Mouse (Mus musculus) embryo, embryonic 10 days (tissue): Measurements from ENCODE around the gene Olfml3.

Source experiments
- DNase-seq: peaks from one replicate; pipeline ENCODE4 v3.0.0-alpha.2; 2015; ENCODE audit warnings: low spot score

Gene Olfml3

DNA sequence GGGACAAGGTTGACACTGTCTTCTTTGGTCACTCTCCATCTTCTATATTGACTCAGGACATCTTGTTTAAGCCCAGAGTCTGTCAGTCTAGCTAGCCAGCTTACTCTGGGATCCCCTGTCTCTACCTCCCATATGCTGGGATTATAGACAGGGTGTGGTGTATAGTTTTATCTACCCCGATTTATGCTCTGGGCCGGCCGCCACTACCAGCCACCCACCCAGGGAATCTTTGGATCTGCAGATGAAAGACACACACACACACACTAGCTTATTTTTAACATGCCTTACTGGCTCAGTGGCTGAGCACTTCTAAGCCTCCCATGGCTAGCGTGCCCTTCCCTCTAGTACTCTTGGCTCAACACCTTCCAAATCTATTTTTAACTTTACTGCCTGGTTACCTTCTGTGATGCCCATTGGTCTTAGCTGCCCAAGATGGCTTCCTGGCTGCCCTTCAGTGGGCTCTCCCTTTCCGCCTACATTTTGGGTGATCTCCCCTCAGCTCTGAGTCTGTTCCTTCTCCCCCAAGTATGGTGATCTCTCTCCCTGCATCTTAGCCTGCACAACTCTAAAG, 28.2 kb downstream of the Olfml3 start:
- DNase-seq, result no peak

DNA sequence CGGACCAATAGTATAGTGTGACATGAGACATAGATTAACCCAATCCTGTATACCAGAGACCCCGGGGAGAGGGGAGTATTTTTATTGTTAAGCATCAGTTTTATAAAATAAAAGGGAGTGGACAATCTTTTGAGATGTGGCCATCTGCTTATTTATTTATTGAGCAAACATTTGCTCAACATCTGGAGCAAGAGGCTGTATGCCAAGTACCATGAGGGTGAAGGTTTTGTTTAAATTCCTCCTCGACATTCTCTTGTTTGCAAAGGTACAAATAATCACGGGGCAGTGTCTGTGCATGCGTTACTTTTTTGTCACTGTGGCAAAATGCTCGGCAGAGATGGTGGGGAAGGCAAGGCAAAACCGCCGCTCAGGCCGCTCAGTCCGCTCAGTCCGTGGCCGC, 32.4 kb downstream of the Olfml3 start:
- DNase-seq, result no peak

DNA sequence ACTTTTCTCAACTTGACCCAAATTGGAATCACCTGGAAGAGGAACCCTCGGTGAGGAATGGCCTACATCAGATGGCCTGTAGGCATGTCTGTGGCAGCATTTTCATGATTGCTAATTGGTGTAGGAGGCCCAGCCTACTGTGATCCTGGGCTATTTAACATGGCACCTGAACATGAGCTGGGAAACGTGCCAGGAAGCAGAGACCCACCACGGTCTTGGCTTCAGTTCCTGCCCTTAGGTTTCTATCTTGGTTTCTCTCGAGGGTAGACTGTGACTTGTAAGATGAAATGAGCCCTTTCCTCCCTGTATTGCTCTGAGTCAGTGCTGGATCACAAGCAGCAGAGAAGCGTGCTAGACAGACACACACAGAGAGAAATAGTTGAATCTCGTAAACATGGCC, 33.1 kb downstream of the Olfml3 start:
- DNase-seq, result no peak

DNA sequence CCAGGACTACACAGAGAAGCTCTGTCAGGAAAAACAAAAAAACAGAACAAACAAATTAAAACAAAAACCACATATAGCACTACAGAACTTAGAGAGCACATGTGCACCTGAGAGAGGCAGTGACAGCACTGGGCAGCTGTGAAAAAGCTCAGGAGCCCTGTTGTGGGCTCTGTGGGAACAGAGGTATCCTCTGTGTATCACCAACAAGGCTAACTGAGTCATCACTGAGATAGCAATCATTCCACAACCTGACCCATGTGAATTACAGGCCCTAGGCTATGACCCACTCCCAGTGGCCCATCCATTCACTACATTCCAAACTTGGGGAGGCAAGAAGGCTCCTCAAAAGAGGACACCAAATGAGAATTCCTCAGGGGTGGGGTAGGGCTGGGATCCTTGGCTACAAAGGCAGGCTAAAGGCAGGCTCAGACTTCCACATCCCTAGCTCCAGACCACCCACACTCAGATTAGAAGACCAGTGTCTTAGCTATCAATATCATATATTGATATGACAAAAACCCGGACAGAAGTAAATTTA, 41.3 kb downstream of the Olfml3 start:
- no peak for DNase-seq

DNA sequence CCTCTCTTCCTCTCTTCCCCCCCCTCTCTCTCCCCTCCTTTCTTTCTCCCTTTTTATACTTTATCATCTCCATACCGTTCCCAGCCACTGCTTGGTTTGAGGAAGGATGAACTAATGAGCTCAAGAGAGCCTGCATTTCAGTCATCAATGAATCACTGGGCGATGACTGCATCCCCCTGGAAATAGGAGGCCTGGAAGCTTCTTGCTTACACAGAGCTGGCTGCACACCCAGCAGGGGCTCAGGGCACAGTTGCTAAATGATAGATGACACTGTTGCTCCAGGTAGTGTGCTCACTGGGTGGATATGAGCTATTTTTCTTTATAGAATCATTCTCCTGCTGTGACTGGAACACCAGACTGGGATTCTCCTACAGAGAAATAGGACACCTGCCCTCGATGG, 42.2 kb downstream of the Olfml3 start:
- no peak for DNase-seq

DNA sequence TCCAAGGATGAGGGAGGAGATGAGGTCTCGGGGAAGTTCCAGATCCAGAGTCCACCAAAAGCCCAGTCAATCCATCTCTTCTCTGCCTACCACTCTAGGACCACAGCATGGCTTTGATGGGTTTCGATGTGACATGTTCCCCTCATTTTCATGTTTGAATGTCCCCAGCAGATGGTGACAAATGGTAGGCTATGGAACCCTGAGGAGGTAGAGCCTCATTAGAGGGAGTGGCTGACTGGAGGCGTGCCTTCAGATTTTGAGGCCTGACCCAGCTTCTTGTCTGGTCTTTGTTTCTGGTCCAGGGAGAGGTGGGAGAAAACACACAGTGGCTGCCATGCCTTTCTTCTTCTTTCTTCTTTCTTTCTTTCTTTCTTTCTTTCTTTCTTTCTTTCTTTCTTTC, 47.3 kb downstream of the Olfml3 start:
- DNase-seq, result no peak

DNA sequence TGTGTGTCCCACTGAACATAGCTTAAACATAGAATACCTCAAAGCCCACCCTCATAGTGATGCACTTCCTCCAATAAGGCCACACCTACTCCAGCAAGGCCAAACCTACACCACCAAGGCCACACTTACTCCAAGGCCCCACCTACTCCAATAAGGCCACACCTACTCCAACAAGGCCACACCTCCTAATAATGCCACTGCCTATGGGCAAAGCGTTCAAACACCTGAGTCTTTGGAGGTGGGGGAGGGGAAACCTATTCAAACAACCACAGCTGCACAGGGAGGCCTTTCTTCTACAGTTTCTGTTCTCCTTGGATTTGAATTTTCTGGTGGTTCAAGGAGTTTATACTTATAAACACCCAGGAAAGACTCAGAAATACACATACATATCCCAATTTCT, 48.8 kb downstream of the Olfml3 start:
- no peak for DNase-seq

DNA sequence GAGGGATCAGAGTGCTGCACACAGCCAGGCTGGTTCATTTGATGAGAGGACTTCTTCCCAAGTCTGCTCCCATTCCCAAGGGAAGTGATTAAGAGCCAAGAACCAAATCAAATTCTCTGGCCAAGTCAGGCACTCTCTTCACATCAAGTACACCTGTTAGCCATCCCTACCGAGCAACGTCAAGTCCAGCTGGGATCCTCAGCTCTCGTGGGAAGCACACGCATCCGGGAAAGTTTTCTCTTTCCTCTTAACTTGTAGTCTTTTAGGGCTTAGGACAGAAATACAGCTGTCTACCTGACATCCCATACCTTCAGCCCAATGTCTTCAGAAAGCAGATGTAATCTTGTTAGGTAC, 53.9 kb downstream of the Olfml3 start:
- no peak for DNase-seq

DNA sequence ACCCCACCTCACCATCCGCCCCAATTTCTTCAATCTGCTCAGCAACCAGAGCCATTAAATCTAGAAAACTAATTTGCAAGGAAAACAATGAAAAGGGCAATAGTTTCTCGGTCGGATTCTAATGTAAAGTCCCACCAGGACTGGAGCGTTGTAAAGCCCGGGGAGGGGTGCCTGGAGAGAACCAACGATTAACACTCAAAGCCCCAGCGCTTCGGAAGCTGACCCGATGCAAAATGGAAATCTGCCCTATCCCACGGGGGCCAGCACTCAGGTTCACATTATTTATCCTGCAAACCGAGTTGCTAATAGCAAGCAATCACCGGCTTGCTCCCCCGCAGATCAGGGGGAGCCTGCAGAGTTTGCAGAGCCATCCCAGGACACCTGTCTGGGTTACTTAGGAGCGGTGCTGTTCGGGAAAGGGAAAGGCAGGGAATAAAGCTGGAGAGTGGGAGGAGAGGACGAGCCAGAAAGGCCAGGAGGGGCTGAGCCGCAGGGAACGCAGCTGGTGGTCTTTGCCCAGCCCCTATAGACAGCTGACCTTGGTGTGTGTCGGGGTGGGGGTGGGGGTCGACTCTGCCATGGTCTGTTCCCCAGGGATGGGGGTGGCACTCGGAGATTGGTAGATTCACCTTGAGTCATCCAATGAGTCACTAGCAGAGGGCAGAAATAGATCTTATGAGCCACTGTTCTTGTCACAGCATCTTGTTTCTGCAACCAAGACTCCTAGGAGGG, 54.4 kb downstream of the Olfml3 start:
- peak; percentile 11 for DNase-seq

DNA sequence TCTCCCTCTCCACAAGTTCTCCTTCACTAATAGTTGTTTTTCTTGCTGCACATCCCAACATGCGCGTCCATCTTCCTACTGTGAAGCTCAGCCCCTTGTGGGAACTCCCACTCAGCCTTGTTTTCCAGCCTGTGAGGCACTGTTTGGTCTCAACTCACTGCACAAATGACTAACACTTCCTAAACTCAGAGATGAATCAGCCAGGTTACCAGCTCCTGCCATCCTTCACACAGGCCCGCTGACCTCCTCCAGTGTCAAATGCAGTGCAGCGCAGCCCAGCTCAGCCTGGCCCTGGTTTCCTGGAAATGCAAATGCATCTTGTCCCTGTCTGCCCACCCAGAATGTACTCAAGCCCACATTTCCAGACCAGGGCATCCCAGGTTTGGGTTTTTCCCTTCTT, 55.3 kb downstream of the Olfml3 start:
- peak; percentile 43 for DNase-seq

DNA sequence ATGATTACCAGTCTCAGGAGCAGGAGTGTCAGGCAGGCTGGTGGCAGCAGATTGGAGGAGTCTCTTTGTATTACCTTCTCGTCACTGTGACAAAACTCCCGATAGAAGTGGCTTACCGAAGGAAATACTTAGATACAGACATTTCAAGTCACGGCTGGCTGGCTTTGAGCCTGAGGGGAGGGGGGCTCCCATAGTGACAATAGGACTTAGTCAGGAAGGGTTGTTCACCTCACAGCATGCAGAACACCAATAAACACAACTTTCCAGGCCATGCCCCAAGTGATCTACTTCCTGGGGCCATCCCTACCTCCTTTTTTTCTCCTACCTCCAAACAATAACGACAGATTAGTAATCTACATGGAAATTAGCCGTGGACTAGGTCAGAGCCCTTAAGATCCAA, 59.0 kb downstream of the Olfml3 start:
- no peak for DNase-seq

DNA sequence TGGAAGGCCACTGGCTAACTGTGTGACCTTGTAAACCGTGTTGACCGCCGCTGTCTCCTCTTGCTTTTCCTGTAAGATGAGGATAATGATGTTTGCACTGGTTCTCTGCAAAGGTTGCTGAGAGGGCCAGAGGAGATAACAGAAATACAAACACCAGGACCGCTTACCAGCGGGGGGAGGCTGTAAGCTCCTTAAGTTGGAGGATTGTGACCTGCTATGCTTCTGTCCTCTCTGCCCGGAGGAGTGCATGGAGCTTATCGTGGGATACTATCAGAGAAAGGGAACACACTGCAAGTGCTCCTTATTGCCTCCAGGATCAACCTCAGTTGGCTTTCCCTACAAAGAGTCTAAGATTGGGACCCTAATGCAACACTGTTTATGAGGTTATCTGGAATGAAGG, 65.1 kb downstream of the Olfml3 start:
- DNase-seq, result peak; percentile 9
